Mouse (Mus musculus) 3134 (cell line): ENCODE measurements around the gene Hoxc4.

ENCODE experiments used
- DNase-seq: peaks from one replicate; pipeline ENCODE4 v3.0.0-alpha.2; 2011; ENCODE audit warnings: low spot score; ENCODE audit not compliant: insufficient read length; ENCODE audit errors: extremely low read depth

Gene Hoxc4

GRCm38 (mm10) chr15:103035548-103035881, 16.8 kb downstream of the Hoxc4 start:
- DNase-seq = no peak

DNA sequence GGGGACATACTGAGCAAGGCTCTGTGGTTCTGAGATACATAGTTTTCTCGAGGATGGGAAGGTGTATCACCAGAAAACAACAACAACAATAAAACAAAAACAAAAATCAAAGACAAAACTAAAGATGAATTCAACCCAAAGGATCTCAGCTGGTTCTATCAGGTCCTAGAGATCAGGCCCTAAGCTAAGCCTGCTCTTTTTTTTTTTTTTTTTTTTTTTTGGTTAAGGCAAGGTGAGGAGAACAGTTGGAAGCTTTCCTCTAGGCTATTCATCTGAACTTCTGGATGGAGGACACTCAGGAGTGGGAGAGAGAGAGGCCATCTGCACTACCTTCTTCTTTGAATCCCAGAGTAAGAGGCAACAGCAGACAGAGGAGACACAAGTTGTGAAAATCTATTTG, 18.8 kb downstream of the Hoxc4 start:
- DNase-seq = no peak

- no peak for DNase-seq
These were observed 20.2 kb downstream of the Hoxc4 start for GRCm38 (mm10) chr15:103038701-103039480.

- no peak for DNase-seq
These were observed 20.9 kb downstream of the Hoxc4 start for GRCm38 (mm10) chr15:103039609-103040008.

- no peak for DNase-seq
These were observed 21.9 kb downstream of the Hoxc4 start for GRCm38 (mm10) chr15:103040601-103041000.

DNA sequence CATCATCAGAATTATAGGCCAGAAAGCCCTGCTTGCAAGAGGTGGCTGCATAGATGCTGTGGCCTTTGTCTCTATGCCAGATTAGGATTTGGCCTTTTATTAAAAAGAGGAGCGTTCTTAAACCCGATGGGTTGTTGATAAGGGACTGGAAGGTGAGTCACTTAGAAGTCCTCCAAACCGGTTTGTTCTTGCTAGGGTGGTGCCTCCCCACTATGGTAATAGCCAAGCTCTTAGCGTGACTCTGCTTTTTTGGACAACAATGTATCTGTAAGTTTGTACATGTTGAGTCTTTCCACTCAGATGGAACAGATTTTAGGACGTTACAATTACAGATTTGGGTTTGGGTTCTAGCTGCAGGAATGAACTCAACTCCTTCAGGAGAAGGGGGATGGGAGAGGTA, 22.9 kb downstream of the Hoxc4 start:
- no peak for DNase-seq

DNA sequence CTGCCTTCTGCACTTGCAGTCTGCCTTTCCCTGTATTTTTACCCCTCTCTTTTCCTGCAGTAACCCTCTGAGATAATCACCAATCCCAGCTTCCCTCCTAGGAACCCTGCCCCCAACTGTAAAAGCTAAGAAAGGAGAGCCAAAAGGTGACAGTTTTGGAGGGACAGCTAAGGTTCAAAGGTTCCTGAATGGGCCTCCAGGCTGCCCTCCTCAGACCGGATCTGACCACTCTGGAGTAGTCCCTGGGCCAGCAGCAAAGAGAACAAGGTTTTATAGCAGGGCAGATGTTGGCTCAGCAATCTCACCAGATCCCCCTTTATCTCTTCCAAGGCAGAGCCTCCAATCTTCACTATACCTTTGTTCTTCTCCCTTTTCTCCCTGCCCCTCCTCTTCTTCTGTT, 23.5 kb downstream of the Hoxc4 start:
- no peak for DNase-seq

DNA sequence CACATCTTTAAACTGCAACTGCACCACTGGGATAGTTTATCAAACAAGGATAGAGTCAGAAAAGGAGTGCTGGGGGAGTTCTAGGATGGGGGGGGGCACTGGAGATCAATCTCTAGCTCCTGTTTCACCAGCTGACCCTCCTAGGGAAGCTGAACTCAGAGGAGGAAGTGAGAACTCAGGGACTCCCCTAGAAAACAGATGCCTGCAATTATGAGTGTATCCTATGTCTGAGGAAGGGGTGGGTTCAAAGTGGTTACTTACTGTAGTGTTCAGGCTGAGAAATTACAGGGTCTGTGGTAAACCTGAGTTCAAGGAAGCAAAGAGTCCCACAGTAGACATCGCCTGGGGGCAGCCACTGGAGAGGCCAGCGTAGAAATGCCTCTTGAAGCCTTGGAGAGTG, 32.9 kb downstream of the Hoxc4 start:
- no peak for DNase-seq

- no peak for DNase-seq
These were observed 34.5 kb downstream of the Hoxc4 start for GRCm38 (mm10) chr15:103053210-103053609.

DNA sequence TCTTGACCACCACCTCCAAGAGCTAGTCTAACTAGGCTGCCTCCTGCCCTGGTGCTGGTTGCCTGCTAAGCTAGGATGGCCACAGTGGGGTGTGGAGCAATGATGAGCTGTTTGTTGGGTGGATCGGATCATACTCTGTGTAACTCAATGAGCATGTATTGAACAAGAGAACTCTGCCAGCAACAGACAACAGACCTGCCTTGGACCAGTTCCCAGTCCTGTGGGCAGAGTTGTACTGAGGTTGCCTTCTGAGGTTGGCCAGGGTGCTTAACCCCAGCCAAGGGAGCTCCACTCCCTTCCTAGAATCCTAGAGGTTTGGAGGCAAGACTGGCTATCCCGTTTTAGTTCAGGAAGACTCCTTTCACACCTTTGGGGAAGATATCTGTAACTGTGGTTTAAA, 37.7 kb downstream of the Hoxc4 start:
- DNase-seq = no peak

DNA sequence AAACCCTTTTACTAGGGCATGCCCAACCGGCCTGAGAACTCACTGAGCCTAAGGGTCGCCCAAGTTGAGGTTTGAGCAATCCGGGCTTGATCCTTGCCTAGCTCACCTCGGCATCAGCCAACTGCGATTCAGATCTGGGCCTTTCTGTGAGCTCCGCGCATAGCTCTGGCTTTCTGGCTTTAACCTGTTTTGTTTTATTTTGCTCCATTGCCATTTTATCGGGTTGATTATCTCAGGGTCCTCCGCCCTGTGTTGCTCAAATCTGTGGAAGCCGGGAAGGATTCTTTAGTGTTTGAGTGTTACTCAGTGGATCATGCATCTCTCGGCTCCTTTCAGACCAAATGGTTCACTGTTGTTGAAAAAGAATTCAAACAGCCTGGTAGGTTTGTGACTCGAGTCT, 40.0 kb downstream of the Hoxc4 start:
- DNase-seq = no peak

GRCm38 (mm10) chr15:103059393-103059992, 40.8 kb downstream of the Hoxc4 start:
- DNase-seq = no peak

- no peak for DNase-seq
These were observed 41.2 kb downstream of the Hoxc4 start for GRCm38 (mm10) chr15:103060021-103060340.

DNA sequence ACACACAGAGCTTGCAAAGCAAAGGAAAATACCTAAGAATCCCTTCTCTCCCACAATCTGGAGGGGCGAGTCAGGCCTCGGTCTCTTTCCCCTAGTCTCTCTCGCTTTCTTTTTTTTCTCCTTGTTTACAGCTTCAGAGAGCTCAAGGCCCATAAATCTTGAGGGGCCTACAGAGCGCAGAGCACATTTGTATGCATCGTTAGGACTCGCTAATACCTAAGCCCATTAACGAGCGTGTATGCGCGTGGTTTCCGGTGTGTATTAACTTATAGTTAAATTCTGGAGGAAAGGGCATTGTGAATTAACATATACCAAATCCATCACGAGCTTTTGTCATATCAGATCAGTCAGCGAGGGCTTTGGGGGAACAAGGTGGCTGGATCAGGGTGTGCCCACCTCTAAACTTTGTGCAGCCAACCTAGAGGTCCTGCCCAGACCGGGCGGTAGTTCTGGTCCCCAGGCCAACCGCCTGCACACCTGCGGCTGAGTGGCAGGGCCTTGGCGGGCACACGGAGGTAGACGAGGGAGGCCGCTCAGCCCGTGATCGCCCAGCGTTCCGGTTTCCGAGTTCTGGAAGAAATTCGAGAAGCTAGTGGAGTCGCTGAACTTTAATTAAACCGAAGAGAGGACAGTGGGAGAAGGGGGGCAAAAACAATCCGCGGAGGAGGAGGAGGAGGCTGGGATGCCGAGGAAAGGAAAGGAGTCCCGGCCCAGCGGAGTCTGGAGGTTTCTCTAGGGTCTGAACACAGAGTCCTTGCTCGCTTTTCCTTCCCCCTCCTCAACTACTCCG, 41.8 kb downstream of the Hoxc4 start:
- DNase-seq = no peak

- no peak for DNase-seq
These were observed 42.5 kb downstream of the Hoxc4 start for GRCm38 (mm10) chr15:103061131-103061825.

GRCm38 (mm10) chr15:103061988-103062387, 43.3 kb downstream of the Hoxc4 start:
- no peak for DNase-seq

GRCm38 (mm10) chr15:103065642-103066041, 46.9 kb downstream of the Hoxc4 start:
- DNase-seq = no peak

GRCm38 (mm10) chr15:103067701-103068100, 49.0 kb downstream of the Hoxc4 start:
- DNase-seq = no peak

DNA sequence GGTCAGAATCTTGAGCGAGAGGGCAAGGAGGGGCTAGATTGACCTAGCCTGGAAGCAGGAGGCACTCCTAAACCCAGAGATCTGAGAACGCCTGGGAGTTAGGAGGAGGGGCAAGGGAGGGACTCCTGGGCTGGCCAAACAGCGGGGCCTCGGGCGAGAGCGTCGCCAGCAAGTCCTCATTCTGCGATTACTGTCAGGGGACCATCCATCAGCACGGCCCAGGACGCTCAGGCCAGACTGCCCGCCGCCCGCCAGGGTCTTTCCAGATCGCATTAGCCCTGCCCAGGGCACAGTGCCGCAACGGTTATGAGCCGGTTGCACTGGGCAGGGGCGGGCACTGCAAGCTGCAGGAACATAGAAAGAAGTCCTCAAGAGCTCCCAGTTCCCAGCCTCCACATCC, 50.4 kb downstream of the Hoxc4 start:
- DNase-seq = no peak

DNA sequence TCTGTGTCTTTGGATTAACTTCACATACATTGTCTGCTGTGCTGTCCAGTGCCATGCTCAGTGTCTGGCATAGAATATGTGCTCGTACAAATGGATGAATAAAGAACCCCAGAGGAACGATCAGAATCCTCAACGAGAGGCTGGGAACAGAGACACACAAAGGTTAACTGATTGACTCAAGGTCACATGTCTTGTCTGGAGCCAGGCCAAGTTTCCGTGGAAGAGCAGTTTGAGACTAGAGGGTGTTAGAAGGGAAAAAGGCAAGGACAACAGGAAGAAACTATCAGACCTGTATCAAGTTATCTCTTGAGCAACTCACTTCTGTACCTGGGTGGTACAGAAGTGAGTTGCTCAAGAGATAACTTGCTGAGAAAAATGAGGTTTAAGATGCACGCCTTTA, 52.5 kb downstream of the Hoxc4 start:
- DNase-seq = no peak

- no peak for DNase-seq
These were observed 56.1 kb downstream of the Hoxc4 start for GRCm38 (mm10) chr15:103074663-103075415.
